Mouse (Mus musculus): ENCODE results near the gene Hnrnpll. TPM values are rescaled to one million over a fixed set of nuclear protein-coding genes. Genes with fewer than 3 reads are reported as not detected.
"Not testable (repeated sequence)": the region's sequence is repeated elsewhere in the genome, so short reads cannot be mapped to it uniquely, and the experiment has no call there.

The Hnrnpll gene
- polyA plus RNA-seq, 1 experiment from 2014 or later, result 65.6 TPM

DNA sequence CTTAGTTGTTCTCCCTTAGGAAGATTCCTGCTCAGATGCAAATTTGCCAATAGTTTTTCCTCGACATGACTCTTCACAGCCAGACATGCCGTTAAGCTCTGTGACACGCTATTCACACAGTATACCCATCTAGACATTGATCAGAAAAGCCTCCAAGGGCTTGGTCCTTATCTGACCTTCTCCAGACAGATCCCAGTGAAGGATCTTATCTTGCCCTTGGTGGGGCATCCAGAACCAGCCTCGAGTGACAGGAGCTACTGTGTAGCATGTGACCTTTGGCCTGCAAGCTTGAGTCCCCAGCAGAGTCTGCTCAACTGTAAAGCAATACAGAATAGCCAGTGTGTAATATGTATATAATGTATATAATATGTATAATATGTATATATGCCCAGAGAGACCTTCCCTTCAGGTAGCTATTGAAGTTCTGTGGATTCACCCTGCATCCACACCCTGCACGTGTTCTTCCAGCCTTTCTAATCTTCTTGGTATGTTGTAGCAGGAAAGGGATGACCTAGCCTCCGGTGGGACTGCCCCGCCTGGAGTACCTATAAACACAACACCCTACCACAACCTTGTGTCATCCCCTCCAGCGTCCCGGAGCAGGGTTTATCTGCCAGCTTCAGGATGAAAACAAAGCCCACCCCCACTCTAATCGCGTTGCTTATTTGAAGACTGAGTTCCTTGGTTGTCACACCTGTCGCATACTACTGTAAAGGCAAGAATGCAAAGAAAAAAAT is 43.7 kb downstream of the Hnrnpll start:
- no peak overlapping the region for H3K27ac ChIP-seq (ENCODE audit: low read length)
- H3K4me3 ChIP-seq (ENCODE audit: low read depth, low read length), result no peak overlapping the region
- no peak for ATAC-seq (ENCODE audit: insufficient number of reproducible peaks, insufficient read depth, low FRiP score, low read depth)
- no peak overlapping the region for H3K4me2 ChIP-seq (replicated peaks; ENCODE audit: low read depth, low read length)
- H3K9me3 ChIP-seq (ENCODE audit: control insufficient read depth, low read depth, low read length), result no peaks in the 10 kb centered on the region
- no peaks in the 10 kb centered on the region for H3K4me1 ChIP-seq (ENCODE audit: control insufficient read depth, insufficient read depth, low read length)
- H3K27me3 ChIP-seq (ENCODE audit: control insufficient read depth, insufficient read depth, low read length), result no peaks in the 10 kb centered on the region
- 47% methylated on average over 12 of the region's 12 CpGs for WGBS
- H3K9ac ChIP-seq (replicated peaks; ENCODE audit: low read depth, low read length), result no peak overlapping the region
- no peaks in the 10 kb centered on the region for H3K36me3 ChIP-seq (ENCODE audit: control insufficient read depth, insufficient read depth, low read length)

DNA sequence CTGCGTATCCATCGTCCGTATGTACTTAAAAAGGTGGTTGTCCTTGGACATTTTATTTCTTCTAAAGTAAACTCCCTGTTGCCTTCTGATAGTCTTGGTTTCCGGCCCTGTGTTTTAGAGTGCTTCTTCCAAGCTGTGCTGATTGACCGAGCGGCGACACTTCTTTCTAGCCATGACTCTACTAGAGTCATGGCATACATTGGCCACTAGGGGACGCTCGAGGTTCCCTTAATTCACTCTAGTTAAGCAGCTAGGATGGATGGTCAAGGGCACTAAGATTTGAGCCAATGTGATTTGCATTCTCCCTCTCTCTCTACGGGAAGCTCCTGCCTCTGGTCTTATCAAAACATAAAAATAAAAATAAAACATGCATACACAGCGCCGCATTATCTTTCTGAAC is 44.7 kb downstream of the Hnrnpll start:
- no peak for ATAC-seq (ENCODE audit: insufficient number of reproducible peaks, insufficient read depth, low FRiP score, low read depth)
- H3K27ac ChIP-seq (ENCODE audit: low read length), result no peak overlapping the region

DNA sequence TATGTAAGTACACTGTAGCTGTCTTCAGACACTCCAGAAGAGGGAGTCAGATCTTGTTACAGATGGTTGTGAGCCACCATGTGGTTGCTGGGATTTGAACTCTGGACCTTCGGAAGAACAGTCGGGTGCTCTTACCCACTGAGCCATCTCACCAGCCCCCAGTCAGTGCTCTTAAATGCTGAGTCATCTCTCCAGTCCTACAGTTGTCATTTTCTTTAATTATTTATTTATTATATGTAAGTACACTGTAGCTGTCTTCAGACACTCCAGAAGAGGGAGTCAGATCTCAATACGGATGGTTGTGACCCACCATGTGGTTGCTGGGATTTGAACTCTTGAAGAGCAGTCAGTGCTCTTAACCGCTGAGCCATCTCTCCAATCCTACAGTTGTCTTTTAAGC is 45.7 kb downstream of the Hnrnpll start:
- H3K4me1 ChIP-seq (ENCODE audit: control insufficient read depth, insufficient read depth, low read length); H3K36me3 ChIP-seq (ENCODE audit: control insufficient read depth, insufficient read depth, low read length); H3K4me2 ChIP-seq (replicated peaks; ENCODE audit: low read depth, low read length); H3K27ac ChIP-seq (ENCODE audit: low read length); H3K27me3 ChIP-seq (ENCODE audit: control insufficient read depth, insufficient read depth, low read length); H3K4me3 ChIP-seq (ENCODE audit: low read depth, low read length); ATAC-seq (ENCODE audit: insufficient number of reproducible peaks, insufficient read depth, low FRiP score, low read depth); H3K9me3 ChIP-seq (ENCODE audit: control insufficient read depth, low read depth, low read length); H3K9ac ChIP-seq (replicated peaks; ENCODE audit: low read depth, low read length): not testable (repeated sequence)
- WGBS, result 93% methylated on average over 4 of the region's 4 CpGs

More for the DNA sequence above, 44.7 kb downstream of the Hnrnpll start:
- Histone ChIP-seq H3K27me3 (ENCODE audit: control insufficient read depth, insufficient read depth, low read length) (no peaks in the 10 kb centered on the region), H3K4me1 (ENCODE audit: control insufficient read depth, insufficient read depth, low read length) (no peaks in the 10 kb centered on the region), H3K4me2 (replicated peaks; ENCODE audit: low read depth, low read length) (no peak overlapping the region), H3K4me3 (ENCODE audit: low read depth, low read length) (no peak overlapping the region), H3K9me3 (ENCODE audit: control insufficient read depth, low read depth, low read length) (no peaks in the 10 kb centered on the region), H3K9ac (replicated peaks; ENCODE audit: low read depth, low read length) (no peak overlapping the region), H3K36me3 (ENCODE audit: control insufficient read depth, insufficient read depth, low read length) (no peaks in the 10 kb centered on the region)
- 51% methylated on average over 12 of the region's 12 CpGs for WGBS

DNA sequence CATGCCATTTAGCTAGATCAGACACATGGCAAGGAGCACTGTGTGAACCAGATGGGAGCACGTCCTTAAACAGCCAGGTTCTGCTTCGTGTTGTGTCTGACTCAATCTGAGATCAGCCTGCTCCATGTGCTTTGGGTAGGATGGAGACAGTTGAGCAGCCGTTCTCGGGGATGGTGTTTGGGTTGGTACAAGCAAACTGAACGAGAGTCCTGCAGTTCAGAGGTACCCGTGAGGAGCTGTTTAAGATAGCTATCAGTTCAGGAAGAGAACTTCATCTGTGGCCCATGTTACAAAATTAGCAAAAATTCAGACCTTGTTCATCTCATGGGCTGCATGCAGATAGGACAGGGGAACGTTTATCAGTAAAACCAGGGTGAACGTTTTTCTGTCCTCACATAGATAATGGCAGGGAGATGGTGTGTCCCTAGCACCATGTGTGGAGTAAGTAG is 47.7 kb downstream of the Hnrnpll start:
- WGBS, result 78% methylated on average over 8 of the region's 8 CpGs
- no peaks in the 10 kb centered on the region for H3K9me3 ChIP-seq (ENCODE audit: control insufficient read depth, low read depth, low read length)
- no peak overlapping the region for H3K4me3 ChIP-seq (ENCODE audit: low read depth, low read length)
- no peak overlapping the region for H3K4me2 ChIP-seq (replicated peaks; ENCODE audit: low read depth, low read length)
- no peaks in the 10 kb centered on the region for H3K4me1 ChIP-seq (ENCODE audit: control insufficient read depth, insufficient read depth, low read length)
- no peak for ATAC-seq (ENCODE audit: insufficient number of reproducible peaks, insufficient read depth, low FRiP score, low read depth)
- no peak overlapping the region for H3K27ac ChIP-seq (ENCODE audit: low read length)
- H3K36me3 ChIP-seq (ENCODE audit: control insufficient read depth, insufficient read depth, low read length), result no peaks in the 10 kb centered on the region
- no peaks in the 10 kb centered on the region for H3K27me3 ChIP-seq (ENCODE audit: control insufficient read depth, insufficient read depth, low read length)
- H3K9ac ChIP-seq (replicated peaks; ENCODE audit: low read depth, low read length), result no peak overlapping the region

DNA sequence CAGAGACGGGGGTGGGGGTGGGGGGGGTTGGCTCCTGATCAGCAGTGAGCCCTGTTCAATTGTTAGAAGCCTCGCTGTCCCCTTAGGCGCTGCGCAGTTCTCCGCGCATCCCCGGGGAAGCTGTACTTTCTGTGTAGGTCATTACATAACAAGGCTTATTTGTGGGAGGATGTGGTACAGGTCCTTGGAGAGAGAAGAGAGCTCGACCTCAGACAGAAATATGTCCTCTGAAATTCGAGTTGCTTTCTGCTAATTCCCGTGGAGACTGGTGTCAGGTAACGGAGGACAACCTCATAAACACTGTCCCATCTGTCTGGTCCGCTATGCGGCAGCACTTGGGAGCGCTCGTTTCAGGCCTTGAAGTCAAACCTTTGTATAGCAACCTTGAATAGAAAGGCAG is 52.2 kb downstream of the Hnrnpll start:
- no peaks in the 10 kb centered on the region for H3K9me3 ChIP-seq (ENCODE audit: control insufficient read depth, low read depth, low read length)
- no peak for ATAC-seq (ENCODE audit: insufficient number of reproducible peaks, insufficient read depth, low FRiP score, low read depth)
- 37% methylated on average over 15 of the region's 15 CpGs for WGBS
- H3K4me2 ChIP-seq (replicated peaks; ENCODE audit: low read depth, low read length), result no peak overlapping the region
- no peak overlapping the region for H3K27ac ChIP-seq (ENCODE audit: low read length)
- no peaks in the 10 kb centered on the region for H3K27me3 ChIP-seq (ENCODE audit: control insufficient read depth, insufficient read depth, low read length)
- no peak overlapping the region for H3K4me3 ChIP-seq (ENCODE audit: low read depth, low read length)
- peaks cover 11% of the 10 kb centered on the region; the same call in 1 of the 2 replicates for H3K4me1 ChIP-seq (ENCODE audit: control insufficient read depth, insufficient read depth, low read length)
- no peaks in the 10 kb centered on the region for H3K36me3 ChIP-seq (ENCODE audit: control insufficient read depth, insufficient read depth, low read length)
- no peak overlapping the region for H3K9ac ChIP-seq (replicated peaks; ENCODE audit: low read depth, low read length)

DNA sequence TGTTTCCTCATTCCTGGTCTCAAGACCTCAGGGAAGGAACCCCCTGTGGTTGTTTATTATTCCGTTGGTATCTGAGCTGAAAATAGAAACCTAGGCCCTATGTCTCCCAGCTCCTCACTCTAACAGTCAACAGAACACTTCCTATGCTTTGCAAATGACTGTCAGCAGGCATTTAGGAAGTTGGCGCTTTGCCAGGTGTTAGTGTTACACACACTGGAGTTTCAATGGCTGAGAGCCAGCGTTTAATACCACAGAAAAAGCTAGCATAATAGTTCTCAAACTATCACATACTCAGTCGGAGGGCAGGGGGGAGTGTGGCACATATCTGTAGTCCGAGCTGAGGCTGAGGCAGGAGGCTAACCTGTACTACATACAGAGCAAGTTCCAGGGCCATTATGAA is 53.3 kb downstream of the Hnrnpll start:
- Histone ChIP-seq H3K9ac (replicated peaks; ENCODE audit: low read depth, low read length) (no peak overlapping the region), H3K36me3 (ENCODE audit: control insufficient read depth, insufficient read depth, low read length) (no peaks in the 10 kb centered on the region), H3K27me3 (ENCODE audit: control insufficient read depth, insufficient read depth, low read length) (no peaks in the 10 kb centered on the region), H3K4me1 (ENCODE audit: control insufficient read depth, insufficient read depth, low read length) (peaks cover 11% of the 10 kb centered on the region; the same call in 1 of the 2 replicates), H3K27ac (ENCODE audit: low read length) (no peak overlapping the region), H3K9me3 (ENCODE audit: control insufficient read depth, low read depth, low read length) (no peaks in the 10 kb centered on the region), H3K4me3 (ENCODE audit: low read depth, low read length) (no peak overlapping the region), H3K4me2 (replicated peaks; ENCODE audit: low read depth, low read length) (no peak overlapping the region)
- ATAC-seq (ENCODE audit: insufficient number of reproducible peaks, insufficient read depth, low FRiP score, low read depth), result 0 out of 2 replicates have a peak, but pooled peaks have one; percentile 35
- 18% methylated on average over 5 of the region's 5 CpGs for WGBS

DNA sequence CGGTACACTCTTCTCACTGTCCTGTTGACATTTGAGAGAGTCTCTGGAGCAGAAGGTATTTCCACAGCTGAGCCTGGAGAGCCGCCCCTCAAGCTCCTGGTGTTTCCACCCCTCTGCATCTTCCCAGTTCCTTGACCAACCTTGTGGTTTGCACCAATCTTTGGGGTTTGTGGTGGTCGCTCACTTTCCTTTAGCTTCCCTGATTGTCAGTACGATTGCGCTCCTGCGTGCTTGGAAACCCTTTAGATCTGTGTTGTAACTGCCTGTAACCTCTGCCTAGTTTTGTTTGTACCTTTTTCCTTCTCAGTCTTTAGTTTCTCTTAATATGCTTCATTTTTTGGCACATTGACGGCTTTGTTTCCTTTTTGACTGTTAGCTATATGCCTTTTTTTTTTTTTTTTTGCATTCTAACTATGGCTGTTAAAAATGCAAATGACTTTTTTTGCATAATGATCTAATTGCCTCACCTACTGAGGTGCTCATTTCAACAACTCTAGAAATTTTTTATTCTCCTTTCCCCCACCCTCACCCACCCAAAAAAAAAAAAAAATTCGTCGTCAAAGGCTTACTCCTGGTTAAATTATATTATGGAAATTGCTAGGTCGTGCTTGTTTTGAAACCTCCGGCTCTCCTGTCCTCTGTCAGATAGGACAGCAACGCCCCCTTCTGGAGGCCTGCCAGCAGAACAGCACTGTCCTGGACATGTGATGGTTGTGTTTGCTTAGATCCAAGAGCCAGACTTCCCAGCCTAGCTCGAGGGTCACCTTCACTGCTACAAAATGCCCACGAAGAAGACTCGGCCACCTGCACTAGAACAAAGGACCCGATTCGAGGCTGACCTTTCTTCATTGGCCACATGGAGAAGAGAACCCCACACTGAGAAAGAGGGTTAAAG is 57.5 kb downstream of the Hnrnpll start:
- H3K27me3 ChIP-seq (ENCODE audit: control insufficient read depth, insufficient read depth, low read length), result no peaks in the 10 kb centered on the region
- no peak overlapping the region for H3K4me2 ChIP-seq (replicated peaks; ENCODE audit: low read depth, low read length)
- ATAC-seq (ENCODE audit: insufficient number of reproducible peaks, insufficient read depth, low FRiP score, low read depth), result peak; percentile 70; the same call in 1 of the 2 replicates
- no peak overlapping the region for H3K27ac ChIP-seq (ENCODE audit: low read length)
- H3K4me1 ChIP-seq (ENCODE audit: control insufficient read depth, insufficient read depth, low read length), result peaks cover 11% of the 10 kb centered on the region; the same call in 1 of the 2 replicates
- no peak overlapping the region for H3K4me3 ChIP-seq (ENCODE audit: low read depth, low read length)
- H3K9me3 ChIP-seq (ENCODE audit: control insufficient read depth, low read depth, low read length), result no peaks in the 10 kb centered on the region
- H3K9ac ChIP-seq (replicated peaks; ENCODE audit: low read depth, low read length), result no peak overlapping the region
- 44% methylated on average over 17 of the region's 17 CpGs for WGBS
- no peaks in the 10 kb centered on the region for H3K36me3 ChIP-seq (ENCODE audit: control insufficient read depth, insufficient read depth, low read length)

DNA sequence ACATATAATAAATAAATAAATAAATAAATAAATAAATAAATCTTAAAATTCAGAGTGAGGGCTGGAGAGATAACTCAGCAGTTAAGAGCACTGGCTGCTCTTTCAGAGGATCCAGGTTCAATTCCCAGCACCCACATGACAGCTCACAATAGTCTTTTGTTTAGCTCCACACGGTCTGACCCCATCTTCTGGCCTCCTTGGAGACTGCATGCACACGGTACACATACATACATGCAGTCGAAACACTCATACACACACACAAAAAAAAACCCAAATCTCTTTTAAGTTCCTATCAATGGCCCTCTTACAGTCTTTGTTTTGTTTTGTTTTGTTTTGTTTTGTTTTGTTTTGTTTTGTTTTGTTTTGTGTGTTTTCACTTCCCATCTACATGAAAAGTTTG is 58.3 kb downstream of the Hnrnpll start:
- H3K27ac ChIP-seq (ENCODE audit: low read length); H3K4me2 ChIP-seq (replicated peaks; ENCODE audit: low read depth, low read length); H3K9ac ChIP-seq (replicated peaks; ENCODE audit: low read depth, low read length); H3K9me3 ChIP-seq (ENCODE audit: control insufficient read depth, low read depth, low read length); H3K36me3 ChIP-seq (ENCODE audit: control insufficient read depth, insufficient read depth, low read length); H3K4me3 ChIP-seq (ENCODE audit: low read depth, low read length); H3K4me1 ChIP-seq (ENCODE audit: control insufficient read depth, insufficient read depth, low read length); ATAC-seq (ENCODE audit: insufficient number of reproducible peaks, insufficient read depth, low FRiP score, low read depth); H3K27me3 ChIP-seq (ENCODE audit: control insufficient read depth, insufficient read depth, low read length): not testable (repeated sequence)
- 89% methylated on average over 3 of the region's 3 CpGs for WGBS
